Mouse (Mus musculus): ENCODE measurements around the gene Pcnx2. TPM values are rescaled to one million over a fixed set of nuclear protein-coding genes. Genes with fewer than 3 reads are reported as not detected.

The Pcnx2 gene
- polyA plus RNA-seq, 1 experiment from 2014 or later, result 0.21 TPM

- no peaks in the 10 kb centered on the region for H3K36me3 ChIP-seq (ENCODE audit: control insufficient read depth, insufficient read depth, low read length)
- no peak overlapping the region for H3K27ac ChIP-seq (ENCODE audit: low read length)
- no peak overlapping the region for H3K9ac ChIP-seq (ENCODE audit: low read length)
- 91% methylated on average over 4 of the region's 4 CpGs for WGBS
- no peaks in the 10 kb centered on the region for H3K27me3 ChIP-seq (ENCODE audit: control insufficient read depth, insufficient read depth, low read depth, low read length)
- H3K4me2 ChIP-seq (ENCODE audit: low read depth, low read length), result no peak overlapping the region
- H3K4me3 ChIP-seq (ENCODE audit: low read length), result no peak overlapping the region
- ATAC-seq (ENCODE audit: low read depth), result no peak
- H3K9me3 ChIP-seq (ENCODE audit: control insufficient read depth, low read length), result no peaks in the 10 kb centered on the region
- H3K4me1 ChIP-seq (replicated peaks; ENCODE audit: control insufficient read depth, insufficient read depth, low read length), result peaks cover 4% of the 10 kb centered on the region; the same call in 1 of the 2 replicates
Measured at GRCm38 (mm10) chr8:125726143-125726542, 172.0 kb downstream of the Pcnx2 start.

GRCm38 (mm10) chr8:125725037-125725820 lies 172.9 kb downstream of the Pcnx2 start:
- Histone ChIP-seq H3K4me1 (replicated peaks; ENCODE audit: control insufficient read depth, insufficient read depth, low read length) (peaks cover 4% of the 10 kb centered on the region; the same call in 1 of the 2 replicates), H3K9ac (ENCODE audit: low read length) (no peak overlapping the region), H3K27ac (ENCODE audit: low read length) (no peak overlapping the region), H3K4me3 (ENCODE audit: low read length) (no peak overlapping the region), H3K27me3 (ENCODE audit: control insufficient read depth, insufficient read depth, low read depth, low read length) (no peaks in the 10 kb centered on the region), H3K4me2 (ENCODE audit: low read depth, low read length) (no peak overlapping the region), H3K9me3 (ENCODE audit: control insufficient read depth, low read length) (no peaks in the 10 kb centered on the region), H3K36me3 (ENCODE audit: control insufficient read depth, insufficient read depth, low read length) (no peaks in the 10 kb centered on the region)
- WGBS, result 72% methylated on average over 6 of the region's 6 CpGs
- ATAC-seq (ENCODE audit: low read depth), result no peak

- Histone ChIP-seq H3K4me1 (replicated peaks; ENCODE audit: control insufficient read depth, insufficient read depth, low read length) (peaks cover 4% of the 10 kb centered on the region; the same call in 1 of the 2 replicates), H3K9me3 (ENCODE audit: control insufficient read depth, low read length) (no peaks in the 10 kb centered on the region), H3K4me2 (ENCODE audit: low read depth, low read length) (no peak overlapping the region), H3K36me3 (ENCODE audit: control insufficient read depth, insufficient read depth, low read length) (no peaks in the 10 kb centered on the region), H3K9ac (ENCODE audit: low read length) (no peak overlapping the region), H3K27me3 (ENCODE audit: control insufficient read depth, insufficient read depth, low read depth, low read length) (no peaks in the 10 kb centered on the region), H3K4me3 (ENCODE audit: low read length) (no peak overlapping the region), H3K27ac (ENCODE audit: low read length) (no peak overlapping the region)
- ATAC-seq (ENCODE audit: low read depth), result no peak
- 83% methylated on average over 6 of the region's 6 CpGs for WGBS
Measured at GRCm38 (mm10) chr8:125723437-125723836, 174.7 kb downstream of the Pcnx2 start.

GRCm38 (mm10) chr8:125722675-125723074 lies 175.4 kb downstream of the Pcnx2 start:
- no peak for ATAC-seq (ENCODE audit: low read depth)
- no peak overlapping the region for H3K27ac ChIP-seq (ENCODE audit: low read length)
- H3K27me3 ChIP-seq (ENCODE audit: control insufficient read depth, insufficient read depth, low read depth, low read length), result no peaks in the 10 kb centered on the region
- H3K4me3 ChIP-seq (ENCODE audit: low read length), result no peak overlapping the region
- H3K4me1 ChIP-seq (replicated peaks; ENCODE audit: control insufficient read depth, insufficient read depth, low read length), result peaks cover 4% of the 10 kb centered on the region; the same call in 1 of the 2 replicates
- H3K9ac ChIP-seq (ENCODE audit: low read length), result no peak overlapping the region
- H3K9me3 ChIP-seq (ENCODE audit: control insufficient read depth, low read length), result no peaks in the 10 kb centered on the region
- H3K36me3 ChIP-seq (ENCODE audit: control insufficient read depth, insufficient read depth, low read length), result no peaks in the 10 kb centered on the region
- WGBS, result 72% methylated on average over 7 of the region's 7 CpGs
- H3K4me2 ChIP-seq (ENCODE audit: low read depth, low read length), result no peak overlapping the region

- H3K27me3 ChIP-seq (ENCODE audit: control insufficient read depth, insufficient read depth, low read depth, low read length), result no peaks in the 10 kb centered on the region
- H3K9me3 ChIP-seq (ENCODE audit: control insufficient read depth, low read length), result no peaks in the 10 kb centered on the region
- no peak overlapping the region for H3K27ac ChIP-seq (ENCODE audit: low read length)
- no peak overlapping the region for H3K4me2 ChIP-seq (ENCODE audit: low read depth, low read length)
- WGBS, result 69% methylated on average over 4 of the region's 4 CpGs
- no peak overlapping the region for H3K9ac ChIP-seq (ENCODE audit: low read length)
- ATAC-seq (ENCODE audit: low read depth), result no peak
- H3K4me1 ChIP-seq (replicated peaks; ENCODE audit: control insufficient read depth, insufficient read depth, low read length), result no peaks in the 10 kb centered on the region
- H3K4me3 ChIP-seq (ENCODE audit: low read length), result no peak overlapping the region
- no peaks in the 10 kb centered on the region for H3K36me3 ChIP-seq (ENCODE audit: control insufficient read depth, insufficient read depth, low read length)
Measured at GRCm38 (mm10) chr8:125718914-125719313, 179.2 kb downstream of the Pcnx2 start.

- Histone ChIP-seq H3K4me1 (replicated peaks; ENCODE audit: control insufficient read depth, insufficient read depth, low read length) (no peaks in the 10 kb centered on the region), H3K36me3 (ENCODE audit: control insufficient read depth, insufficient read depth, low read length) (no peaks in the 10 kb centered on the region), H3K27me3 (ENCODE audit: control insufficient read depth, insufficient read depth, low read depth, low read length) (no peaks in the 10 kb centered on the region), H3K9ac (ENCODE audit: low read length) (no peak overlapping the region), H3K4me3 (ENCODE audit: low read length) (no peak overlapping the region), H3K4me2 (ENCODE audit: low read depth, low read length) (no peak overlapping the region), H3K27ac (ENCODE audit: low read length) (no peak overlapping the region), H3K9me3 (ENCODE audit: control insufficient read depth, low read length) (no peaks in the 10 kb centered on the region)
- WGBS, result 39% methylated on average over 7 of the region's 7 CpGs
- ATAC-seq (ENCODE audit: low read depth), result no peak
Measured at GRCm38 (mm10) chr8:125716613-125717012, 181.5 kb downstream of the Pcnx2 start.

GRCm38 (mm10) chr8:125716211-125716610 lies 181.9 kb downstream of the Pcnx2 start:
- Histone ChIP-seq H3K27ac (ENCODE audit: low read length) (no peak overlapping the region), H3K4me1 (replicated peaks; ENCODE audit: control insufficient read depth, insufficient read depth, low read length) (no peaks in the 10 kb centered on the region), H3K4me2 (ENCODE audit: low read depth, low read length) (no peak overlapping the region), H3K9me3 (ENCODE audit: control insufficient read depth, low read length) (no peaks in the 10 kb centered on the region), H3K4me3 (ENCODE audit: low read length) (no peak overlapping the region), H3K27me3 (ENCODE audit: control insufficient read depth, insufficient read depth, low read depth, low read length) (no peaks in the 10 kb centered on the region), H3K9ac (ENCODE audit: low read length) (no peak overlapping the region), H3K36me3 (ENCODE audit: control insufficient read depth, insufficient read depth, low read length) (no peaks in the 10 kb centered on the region)
- WGBS, result 56% methylated on average over 4 of the region's 4 CpGs
- no peak for ATAC-seq (ENCODE audit: low read depth)

GRCm38 (mm10) chr8:125711514-125711913 lies 186.6 kb downstream of the Pcnx2 start:
- no peaks in the 10 kb centered on the region for H3K9me3 ChIP-seq (ENCODE audit: control insufficient read depth, low read length)
- no peaks in the 10 kb centered on the region for H3K36me3 ChIP-seq (ENCODE audit: control insufficient read depth, insufficient read depth, low read length)
- no peaks in the 10 kb centered on the region for H3K27me3 ChIP-seq (ENCODE audit: control insufficient read depth, insufficient read depth, low read depth, low read length)
- ATAC-seq (ENCODE audit: low read depth), result no peak
- no peak overlapping the region for H3K9ac ChIP-seq (ENCODE audit: low read length)
- H3K4me3 ChIP-seq (ENCODE audit: low read length), result no peak overlapping the region
- H3K4me2 ChIP-seq (ENCODE audit: low read depth, low read length), result no peak overlapping the region
- H3K4me1 ChIP-seq (replicated peaks; ENCODE audit: control insufficient read depth, insufficient read depth, low read length), result no peaks in the 10 kb centered on the region
- no peak overlapping the region for H3K27ac ChIP-seq (ENCODE audit: low read length)
- WGBS, result 71% methylated on average over 5 of the region's 5 CpGs

GRCm38 (mm10) chr8:125709171-125709570 lies 188.9 kb downstream of the Pcnx2 start:
- no peaks in the 10 kb centered on the region for H3K36me3 ChIP-seq (ENCODE audit: control insufficient read depth, insufficient read depth, low read length)
- H3K4me1 ChIP-seq (replicated peaks; ENCODE audit: control insufficient read depth, insufficient read depth, low read length), result no peaks in the 10 kb centered on the region
- no peaks in the 10 kb centered on the region for H3K9me3 ChIP-seq (ENCODE audit: control insufficient read depth, low read length)
- no peak overlapping the region for H3K4me2 ChIP-seq (ENCODE audit: low read depth, low read length)
- ATAC-seq (ENCODE audit: low read depth), result no peak
- no peaks in the 10 kb centered on the region for H3K27me3 ChIP-seq (ENCODE audit: control insufficient read depth, insufficient read depth, low read depth, low read length)
- H3K27ac ChIP-seq (ENCODE audit: low read length), result no peak overlapping the region
- 83% methylated on average over 5 of the region's 5 CpGs for WGBS
- H3K9ac ChIP-seq (ENCODE audit: low read length), result no peak overlapping the region
- H3K4me3 ChIP-seq (ENCODE audit: low read length), result no peak overlapping the region
